Mouse (Mus musculus): ENCODE results near the gene Scn2a.
"Not testable (repeated sequence)": the region's sequence is repeated elsewhere in the genome, so short reads cannot be mapped to it uniquely, and the experiment has no call there.

DNA sequence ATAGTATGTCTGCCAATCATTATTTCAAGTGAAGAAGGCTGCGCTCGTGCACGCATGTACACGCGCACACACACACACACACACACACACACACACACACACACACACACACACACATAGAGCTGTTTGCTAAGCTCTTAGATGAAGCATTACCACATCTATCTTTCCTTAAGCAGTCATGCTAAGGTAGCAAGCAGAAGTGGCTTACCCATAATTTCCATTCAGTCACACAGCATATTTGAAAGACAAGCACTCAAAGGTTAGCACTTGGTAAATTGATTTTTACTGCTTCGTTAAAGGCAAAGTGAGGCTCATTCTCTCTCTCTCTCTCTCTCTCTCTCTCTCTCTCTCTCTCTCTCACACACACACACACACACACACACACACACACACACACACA lies 190.6 kb downstream of the Scn2a start:
- TF ChIP-seq CTCF (IDR thresholded peaks at IDR 0.05; ENCODE audit: borderline replicate concordance, insufficient read depth, low read depth, low read length); POLR2A (IDR thresholded peaks at IDR 0.05; ENCODE audit: borderline replicate concordance, insufficient read depth, low read length): not testable (repeated sequence)

Measured in cerebellum, adult 2 months (tissue).